ENCODE assay signal across 8 mouse cellular contexts in genomic region chr11:94991641-94992479, GRCm38 (mm10). TPM values are rescaled to one million over a fixed set of nuclear protein-coding genes. Genes with fewer than 3 reads are reported as not detected.
DNase-seq lines count a peak whose midpoint lies in the region; ATAC-seq and TF ChIP-seq lines count a peak whose summit lies in the region.

No protein-coding gene starts in this region.

- peak overlapping the region; percentile 90 for H3K9ac ChIP-seq in kidney, postnatal 0 days (ENCODE audit: low read depth, low read length)

- no peaks in the 10 kb centered on the region for H3K9me3 ChIP-seq in kidney, postnatal 0 days (replicated peaks; ENCODE audit: low read length)

- intact Hi-C loops in gastrocnemius, postnatal 14 days (cut with DNase I; ENCODE audit: low total_unique reads) = no loop called here

- H3K4me2 ChIP-seq in kidney, postnatal 0 days (ENCODE audit: low read length) = peak overlapping the region; percentile 97

- under 1% methylated on average over 86 of the region's 99 CpGs for whole genome bisulfite sequencing in kidney, postnatal 0 days

- ATAC-seq in kidney, postnatal 0 days (replicated peaks; ENCODE audit: low FRiP score, low read depth) = 0 out of 2 replicates have a peak, but pooled peaks have one; percentile 2

- no peak for TF ChIP-seq CTCF in kidney, postnatal 0 days (IDR thresholded peaks at IDR 0.05; ENCODE audit: low read depth)

- peaks cover 68% of the 10 kb centered on the region for H3K4me1 ChIP-seq in kidney, postnatal 0 days (replicated peaks; ENCODE audit: insufficient read depth, low read length)

- DNase-seq in retina, postnatal 1 day = peak; percentile 60
- no peak for DNase-seq in retina, embryonic 14.5 days (ENCODE audit: low spot score)
- peak; percentile 68 for DNase-seq in brain, adult 2 months (ENCODE audit: low read depth, low spot score)
- peak; percentile 44 for DNase-seq in gastrocnemius, postnatal 14 days
- DNase-seq in kidney, postnatal 0 days (ENCODE audit: low spot score) = peak; percentile 47
- DNase-seq in lung, postnatal 36 days = peak; percentile 59
- peak; percentile 49 for DNase-seq in splenic B cell, adult 2 months (ENCODE audit: low read depth, low spot score)
- no peak for DNase-seq in layer of hippocampus, adult 9-11 months

- no peaks in the 10 kb centered on the region for H3K27me3 ChIP-seq in kidney, postnatal 0 days (ENCODE audit: insufficient read depth, low read length)
- H3K27me3 ChIP-seq in splenic B cell, adult 2 months (ENCODE audit: control insufficient read depth, insufficient read depth, low read length, poor library complexity, severe bottlenecking) = no peaks in the 10 kb centered on the region

- H3K27ac ChIP-seq in kidney, postnatal 0 days = peak overlapping the region; percentile 94

- peaks cover 8% of the 10 kb centered on the region; the same call in 1 of the 2 replicates for H3K36me3 ChIP-seq in kidney, postnatal 0 days (ENCODE audit: insufficient read depth, low read length)
- no peaks in the 10 kb centered on the region for H3K36me3 ChIP-seq in splenic B cell, adult 2 months (ENCODE audit: control insufficient read depth, insufficient read depth, low read length, poor library complexity, severe bottlenecking)

- peak overlapping the region; percentile 90 for H3K4me3 ChIP-seq in kidney, postnatal 0 days (replicated peaks; ENCODE audit: low read depth, low read length)

RNA-seq across cellular contexts. Expression of gene Ppp1r9b, which starts 1.0 kb away (rescaled TPM):
- total RNA-seq in gastrocnemius, postnatal 14 days (2021) = 10 to 100 TPM; 38.7 to 38.8 TPM
- polyA plus RNA-seq in kidney, postnatal 0 days (2015; fragmentation: Nextera tagmentation; extraction: Ambion mirVana) = 10.3 and 10.6 TPM in 2 replicates

RNA-seq across cellular contexts. Expression of gene Sgca, which starts 15.7 kb away (rescaled TPM):
- total RNA-seq in gastrocnemius, postnatal 14 days (2021) = 100 to 1,000 TPM; 201 to 224 TPM
- polyA plus RNA-seq in kidney, postnatal 0 days (2015; fragmentation: Nextera tagmentation; extraction: Ambion mirVana) = 0.28 and 0.52 TPM in 2 replicates

RNA-seq across cellular contexts. Expression of gene Samd14, which starts 17.8 kb away (rescaled TPM):
- 1 to 10 TPM; 1.7 to 2.2 TPM for total RNA-seq in gastrocnemius, postnatal 14 days (2021)
- 13.1 and 14.5 TPM in 2 replicates for polyA plus RNA-seq in kidney, postnatal 0 days (2015; fragmentation: Nextera tagmentation; extraction: Ambion mirVana)

RNA-seq across cellular contexts. Expression of gene Hils1, which starts 24.5 kb away (rescaled TPM):
- total RNA-seq in gastrocnemius, postnatal 14 days (2021) = not detected
- polyA plus RNA-seq in kidney, postnatal 0 days (2015; fragmentation: Nextera tagmentation; extraction: Ambion mirVana) = not detected in 2 replicates

RNA-seq across cellular contexts. Expression of gene Pdk2, which starts 49.3 kb away (rescaled TPM):
- 100 to 1,000 TPM; 330 to 344 TPM for total RNA-seq in gastrocnemius, postnatal 14 days (2021)
- 94.5 and 94.7 TPM in 2 replicates for polyA plus RNA-seq in kidney, postnatal 0 days (2015; fragmentation: Nextera tagmentation; extraction: Ambion mirVana)

Comparison
In these comparisons a context has a peak if more than half of its experiments do, and no peak if none do; other contexts are left out.
1. DNase-seq: peak in retina, postnatal 1 day (single experiment), brain, adult 2 months (single experiment), gastrocnemius, postnatal 14 days (single experiment), kidney, postnatal 0 days (single experiment), lung, postnatal 36 days (single experiment) and splenic B cell, adult 2 months (single experiment); none in retina, embryonic 14.5 days (single experiment) and layer of hippocampus, adult 9-11 months (single experiment).